Mouse (Mus musculus) c-Kit-positive CD71-positive TER-119-negative erythroid progenitor cells, embryonic 14.5 days (primary cell): ENCODE results near the gene Mdfi.

Source experiments
- DNase-seq: peaks from one replicate; pipeline ENCODE4 v3.0.0-alpha.2; 2013; ENCODE audit warnings: low read depth

Mdfi gene

GRCm38 (mm10) chr17:47847985-47848384, 13.5 kb upstream of the Mdfi start:
- DNase-seq = no peak

- DNase-seq = no peak
These were observed 11.1 kb upstream of the Mdfi start for GRCm38 (mm10) chr17:47845609-47846008.

- no peak for DNase-seq
These were observed 9.0 kb upstream of the Mdfi start for GRCm38 (mm10) chr17:47843465-47843864.

GRCm38 (mm10) chr17:47841931-47842623, 7.6 kb upstream of the Mdfi start:
- no peak for DNase-seq

- DNase-seq = no peak
These were observed 7.0 kb upstream of the Mdfi start for GRCm38 (mm10) chr17:47841521-47841920.

- no peak for DNase-seq
These were observed 3.3 kb upstream of the Mdfi start for GRCm38 (mm10) chr17:47837808-47838207.

GRCm38 (mm10) chr17:47833628-47834481, 636 bp downstream of the Mdfi start:
- no peak for DNase-seq

GRCm38 (mm10) chr17:47833029-47833627, 1.4 kb downstream of the Mdfi start:
- no peak for DNase-seq

GRCm38 (mm10) chr17:47832501-47833028, 1.9 kb downstream of the Mdfi start:
- no peak for DNase-seq

- no peak for DNase-seq
These were observed 2.7 kb downstream of the Mdfi start for GRCm38 (mm10) chr17:47831772-47832171.

- no peak for DNase-seq
These were observed 3.3 kb downstream of the Mdfi start for GRCm38 (mm10) chr17:47831161-47831560.

GRCm38 (mm10) chr17:47821339-47821738, 13.2 kb downstream of the Mdfi start:
- DNase-seq = no peak

- DNase-seq = no peak
These were observed 16.3 kb downstream of the Mdfi start for GRCm38 (mm10) chr17:47818038-47818725.

- DNase-seq = no peak
These were observed 19.0 kb downstream of the Mdfi start for GRCm38 (mm10) chr17:47815446-47815845.

GRCm38 (mm10) chr17:47814496-47814895, 20.0 kb downstream of the Mdfi start:
- no peak for DNase-seq

GRCm38 (mm10) chr17:47813616-47814015, 20.9 kb downstream of the Mdfi start:
- DNase-seq = no peak

GRCm38 (mm10) chr17:47812200-47812599, 22.3 kb downstream of the Mdfi start:
- DNase-seq = no peak

GRCm38 (mm10) chr17:47811265-47811800, 23.2 kb downstream of the Mdfi start:
- no peak for DNase-seq

GRCm38 (mm10) chr17:47806230-47806629, 28.3 kb downstream of the Mdfi start:
- no peak for DNase-seq

- DNase-seq = no peak
These were observed 29.2 kb downstream of the Mdfi start for GRCm38 (mm10) chr17:47805047-47805835.

- DNase-seq = no peak
These were observed 30.8 kb downstream of the Mdfi start for GRCm38 (mm10) chr17:47803662-47804061.
